Mouse (Mus musculus) limb, embryonic 15.5 days (tissue): ENCODE results near the gene Dhps. TPM values are rescaled to one million over a fixed set of nuclear protein-coding genes. Genes with fewer than 3 reads are reported as not detected.

ENCODE experiments used
- ATAC-seq: fragments of 200-750 bp; cut with Nextera tagmentation; 2 replicates; pipeline ENCODE4 v1.8.0; 2017; ENCODE audit warnings: low read depth, moderate TSS enrichment; ENCODE audit not compliant: insufficient number of reproducible peaks, low FRiP score, low TSS enrichment
- H3K27ac ChIP-seq: fragments of 300-500 bp; sonication (generic); 2 replicates; pipeline ENCODE4 v1.5.1; 2015; ENCODE audit warnings: moderate library complexity, mild to moderate bottlenecking, inconsistent platforms
- H3K27me3 ChIP-seq: fragments of 300-500 bp; sonication (generic); 2 replicates; pipeline ENCODE4 v1.6.1; 2015; ENCODE audit warnings: inconsistent platforms
- H3K36me3 ChIP-seq: fragments of 300-500 bp; sonication (generic); 2 replicates; pipeline ENCODE4 v1.6.1; 2015; ENCODE audit warnings: inconsistent platforms
- H3K4me1 ChIP-seq: fragments of 300-500 bp; sonication (generic); 2 replicates; pipeline ENCODE4 v1.6.1; 2015; ENCODE audit warnings: inconsistent platforms
- H3K4me2 ChIP-seq: fragments of 300-500 bp; sonication (generic); 2 replicates; pipeline ENCODE4 v1.6.1; 2015; ENCODE audit warnings: mild to moderate bottlenecking, inconsistent platforms
- H3K4me3 ChIP-seq: fragments of 300-500 bp; sonication (generic); 2 replicates; pipeline ENCODE4 v1.5.1; 2015; ENCODE audit warnings: mild to moderate bottlenecking, inconsistent platforms
- H3K9ac ChIP-seq: fragments of 300-500 bp; sonication (generic); 2 replicates; pipeline ENCODE4 v1.6.1; 2015; ENCODE audit warnings: inconsistent platforms
- H3K9me3 ChIP-seq: fragments of 300-500 bp; sonication (generic); 2 replicates; pipeline ENCODE4 v1.6.1; 2016; ENCODE audit warnings: inconsistent platforms
- WGBS: fragments of 180-500 bp; shearing (Covaris S2); methylation state at CpG from one replicate; pipeline ENCODE4 v1.1.7; 2015; 5-methylcytosine and 5-hydroxymethylcytosine counted together
- polyA plus RNA-seq: library from polyadenylated mRNA; unstranded; fragments of >200 nt; fragmentation: Nextera tagmentation; extraction: Ambion mirVana; gene quantifications from 2 replicates; pipeline ENCODE4 v1.2.1, GENCODE M21; 2015

Dhps gene
- 41.5 and 48.9 TPM in 2 replicates for polyA plus RNA-seq

DNA sequence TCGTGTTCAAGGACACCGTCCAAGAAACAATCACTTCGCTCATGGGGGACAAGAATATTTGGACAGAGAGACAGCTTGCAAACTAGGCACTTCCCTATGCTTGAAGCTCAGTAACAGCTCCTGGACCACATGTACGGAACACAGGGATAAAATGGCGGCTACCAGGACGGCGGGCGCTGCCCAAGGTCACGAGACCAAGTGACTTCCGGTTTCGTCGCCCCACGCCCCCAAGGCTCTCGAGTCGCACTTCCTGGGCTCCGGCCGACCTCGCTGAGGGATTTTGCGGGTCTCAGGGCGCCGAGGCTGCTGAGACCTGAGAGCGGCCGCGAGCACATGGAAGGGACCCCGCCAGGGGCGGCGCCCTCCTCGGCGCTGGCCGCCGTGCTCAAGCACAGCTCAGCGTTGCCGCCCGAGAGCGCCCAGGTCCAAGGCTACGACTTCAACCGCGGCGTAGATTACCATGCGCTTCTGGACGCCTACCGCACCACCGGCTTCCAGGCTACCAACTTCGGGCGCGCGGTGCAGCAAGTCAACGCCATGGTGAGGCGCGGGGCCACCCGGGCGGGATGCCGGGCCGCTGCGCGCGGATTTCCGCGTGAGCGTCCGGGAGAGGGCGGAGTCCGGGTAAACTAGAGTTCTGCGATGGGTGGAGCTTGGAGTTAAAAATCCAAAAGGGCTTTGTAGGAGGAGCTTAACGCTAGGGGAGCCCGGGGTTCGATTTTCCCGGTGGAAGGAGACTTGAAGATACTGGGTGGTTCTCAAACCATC lies at the start of gene Dhps:
Dhps (plus strand) TSS at position 244 of the 768 bp plus-strand sequence.
- Histone ChIP-seq H3K27me3 (no peaks in the 10 kb centered on the region), H3K4me2 (peak within 1 kb of the TSS; percentile 77), H3K9me3 (no peaks in the 10 kb centered on the region), H3K36me3 (peaks cover 43% of the 10 kb centered on the region), H3K4me1 (peaks cover 17% of the 10 kb centered on the region; the same call in 1 of the 2 replicates), H3K4me3 (peak within 1 kb of the TSS; percentile 90), H3K9ac (peak within 1 kb of the TSS; percentile 75), H3K27ac (peak within 1 kb of the TSS; percentile 94)
- WGBS = under 1% methylated on average over 68 of the region's 68 CpGs
- peak; percentile 87 for ATAC-seq

DNA sequence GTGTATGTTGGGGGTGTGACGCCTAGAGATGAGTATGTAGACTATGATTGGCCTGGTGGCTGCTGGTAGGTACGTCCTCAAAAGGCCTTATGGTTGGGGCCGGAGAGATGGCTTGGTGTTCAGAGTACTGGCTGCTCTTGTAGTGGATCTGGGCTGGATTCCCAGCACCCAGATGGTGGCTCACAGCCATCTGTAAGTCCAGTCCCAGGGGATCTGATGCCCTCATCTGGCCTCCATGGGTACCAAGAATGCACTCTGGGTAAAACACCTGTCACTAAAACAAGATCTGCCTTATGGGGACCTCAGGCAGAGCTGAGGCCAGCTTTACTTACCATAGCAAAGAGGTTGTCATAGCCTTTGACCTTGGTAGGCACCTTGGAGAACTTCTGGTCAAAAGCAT lies 47.7 kb upstream of the Dhps start:
- Histone ChIP-seq H3K4me2 (peak overlapping the region; percentile 88), H3K4me1 (peaks cover 32% of the 10 kb centered on the region), H3K27ac (no peak overlapping the region), H3K9ac (no peak overlapping the region), H3K27me3 (no peaks in the 10 kb centered on the region), H3K9me3 (no peaks in the 10 kb centered on the region), H3K36me3 (peaks cover 51% of the 10 kb centered on the region), H3K4me3 (peak overlapping the region; percentile 84)
- 89% methylated on average over 3 of the region's 3 CpGs for WGBS
- no peak for ATAC-seq

DNA sequence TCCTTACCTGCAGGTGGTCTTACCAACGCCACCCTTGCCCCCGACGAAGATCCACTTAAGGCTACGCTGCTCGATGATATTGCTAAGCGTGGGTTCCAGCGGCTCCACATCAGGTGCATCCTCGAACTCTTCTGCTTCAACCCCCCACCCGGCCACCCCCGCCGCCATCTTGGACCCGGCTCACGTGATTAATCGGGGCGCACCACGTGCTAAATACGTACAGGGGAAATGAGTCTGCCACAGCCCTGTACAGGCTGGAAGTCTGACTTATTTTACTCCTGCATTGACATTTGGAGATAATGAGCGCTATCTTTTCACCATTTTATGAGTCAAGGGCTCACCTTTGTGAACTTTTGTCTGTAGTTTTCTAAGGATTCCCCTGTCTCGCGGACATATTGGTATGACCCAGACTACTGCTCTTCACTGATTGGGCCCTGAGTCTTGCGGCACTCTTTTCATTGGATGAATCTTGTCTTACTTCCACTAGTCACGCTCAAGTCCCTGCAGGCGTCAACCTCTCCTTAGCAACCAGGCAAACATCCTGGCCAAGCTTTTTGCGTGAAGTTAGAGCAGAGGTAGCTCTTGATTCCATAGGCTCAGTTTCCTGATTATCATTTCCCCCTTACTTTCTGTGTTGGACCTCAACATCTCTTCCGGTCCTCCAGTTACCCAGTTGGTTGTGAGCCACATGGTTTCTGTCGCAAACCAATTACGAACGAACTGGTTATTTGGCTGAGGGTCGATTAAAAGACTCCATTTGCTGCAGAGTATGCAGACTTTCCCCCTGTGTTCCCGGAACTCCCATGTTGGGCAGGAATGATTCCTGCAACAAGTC lies 46.2 kb upstream of the Dhps start, which contains the start of gene Asna1:
Asna1 (minus strand) TSS at position 184 of the 835 bp plus-strand sequence.
- peak; percentile 87 for ATAC-seq
- peaks cover 51% of the 10 kb centered on the region for H3K36me3 ChIP-seq

DNA sequence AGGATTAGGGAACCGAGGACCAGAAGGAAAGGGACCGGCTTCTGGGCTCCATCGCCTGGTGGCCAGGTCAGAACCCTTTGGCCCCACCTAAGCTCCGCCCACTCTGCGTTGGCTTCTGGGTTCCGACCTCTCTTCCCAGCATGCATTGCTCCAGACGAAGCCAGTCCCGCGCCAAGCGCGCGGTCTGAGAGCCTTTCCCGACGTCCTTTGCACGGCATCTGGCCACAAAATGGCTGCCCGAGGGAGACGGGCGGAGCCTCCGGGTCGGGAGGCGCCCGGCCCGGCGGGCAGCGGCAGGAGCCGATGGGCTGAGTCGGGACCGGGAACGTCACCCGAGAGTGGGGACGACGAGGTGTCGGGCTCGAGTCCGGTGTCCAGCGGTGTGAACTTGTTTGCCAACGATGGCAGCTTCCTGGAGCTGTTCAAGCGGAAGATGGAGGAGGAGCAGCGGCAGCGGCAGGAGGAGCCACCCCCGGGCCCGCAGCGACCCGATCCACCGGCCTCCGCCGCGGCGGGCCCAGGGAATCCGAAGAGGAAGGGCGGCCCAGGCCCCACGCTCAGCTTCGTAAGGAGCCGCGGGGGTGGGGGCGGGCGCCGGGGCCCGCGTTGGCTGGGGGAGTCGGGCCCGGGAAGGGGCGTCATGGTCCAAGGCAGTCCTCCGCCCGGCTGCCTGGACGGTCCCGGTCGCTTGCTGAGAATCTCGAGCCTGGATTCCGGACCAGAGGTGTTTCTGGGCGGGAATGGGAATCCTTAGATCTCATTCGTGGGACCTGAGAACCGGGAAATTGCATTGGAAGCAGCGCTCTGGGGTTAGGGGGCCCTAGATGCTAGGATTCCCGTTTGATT lies 44.7 kb upstream of the Dhps start, which contains the start of gene Trir:
Trir (plus strand) TSS at position 154 of the 846 bp plus-strand sequence.
- under 1% methylated on average over 62 of the region's 75 CpGs for WGBS
- Histone ChIP-seq H3K4me2 (peak within 1 kb of the TSS; percentile 88), H3K4me3 (peak within 1 kb of the TSS; percentile 84), H3K27me3 (no peaks in the 10 kb centered on the region), H3K9me3 (no peaks in the 10 kb centered on the region), H3K36me3 (peaks cover 50% of the 10 kb centered on the region), H3K27ac (peak within 1 kb of the TSS; percentile 92), H3K9ac (peak within 1 kb of the TSS; percentile 97), H3K4me1 (peaks cover 38% of the 10 kb centered on the region)
- peak; percentile 79 for ATAC-seq

More for the DNA sequence above, 46.2 kb upstream of the Dhps start, which contains the start of gene Asna1:
- Histone ChIP-seq H3K4me1 (peaks cover 38% of the 10 kb centered on the region), H3K4me2 (peak within 1 kb of the TSS; percentile 88), H3K27ac (peak within 1 kb of the TSS; percentile 92), H3K9me3 (no peaks in the 10 kb centered on the region), H3K9ac (peak within 1 kb of the TSS; percentile 71), H3K27me3 (no peaks in the 10 kb centered on the region), H3K4me3 (peak within 1 kb of the TSS; percentile 84)
- 4% methylated on average over 30 of the region's 30 CpGs for WGBS

DNA sequence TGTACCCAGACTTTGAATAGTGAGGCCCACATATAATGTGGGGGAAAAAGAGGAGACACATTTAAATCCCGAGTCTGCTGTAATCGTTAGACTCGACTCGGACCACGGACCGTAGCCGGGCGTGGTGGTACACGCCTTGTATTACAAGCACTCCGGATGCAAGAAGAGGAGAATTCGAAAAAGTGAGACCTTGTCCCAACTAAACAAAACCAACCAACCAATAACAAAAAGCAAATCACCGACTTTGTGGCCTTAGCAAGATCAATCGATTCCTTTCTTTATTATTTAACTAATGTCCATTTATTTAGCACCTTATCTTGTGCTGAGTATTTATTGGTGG lies 44.1 kb upstream of the Dhps start:
- 1% methylated on average over 13 of the region's 13 CpGs for WGBS
- peaks cover 50% of the 10 kb centered on the region for H3K36me3 ChIP-seq
- H3K4me3 ChIP-seq = peak overlapping the region; percentile 84
- peak overlapping the region; percentile 97 for H3K9ac ChIP-seq
- peak overlapping the region; percentile 92 for H3K27ac ChIP-seq
- no peaks in the 10 kb centered on the region for H3K27me3 ChIP-seq
- peak overlapping the region; percentile 88 for H3K4me2 ChIP-seq
- peaks cover 38% of the 10 kb centered on the region for H3K4me1 ChIP-seq
- no peaks in the 10 kb centered on the region for H3K9me3 ChIP-seq
- ATAC-seq = no peak

DNA sequence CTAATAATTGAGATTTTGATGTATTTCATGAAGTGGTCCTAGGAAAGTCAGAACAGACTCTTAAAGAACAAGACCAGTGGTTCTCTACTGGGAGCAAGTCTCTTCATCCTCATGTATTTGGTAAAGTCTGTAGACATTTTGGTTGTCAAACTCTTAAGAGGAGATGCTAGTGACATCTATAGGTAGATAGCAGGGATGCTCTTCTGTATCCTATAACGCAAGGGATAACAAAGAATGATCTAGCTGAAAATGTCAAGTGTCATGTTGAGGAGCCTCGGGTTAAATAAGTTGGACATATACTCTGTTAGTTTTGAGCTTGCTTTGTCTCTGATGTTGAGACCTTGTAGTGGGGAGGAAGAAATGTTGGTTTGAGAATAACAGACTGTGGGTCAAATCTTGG lies 43.6 kb upstream of the Dhps start:
- Histone ChIP-seq H3K4me2 (peak overlapping the region; percentile 88), H3K4me1 (peaks cover 38% of the 10 kb centered on the region), H3K9me3 (no peaks in the 10 kb centered on the region), H3K4me3 (peak overlapping the region; percentile 84), H3K27ac (peak overlapping the region; percentile 92; the same call in 1 of the 2 replicates), H3K27me3 (no peaks in the 10 kb centered on the region), H3K36me3 (peaks cover 50% of the 10 kb centered on the region), H3K9ac (peak overlapping the region; percentile 97; the same call in 1 of the 2 replicates)
- 27% methylated on average over 2 of the region's 2 CpGs for WGBS
- ATAC-seq = no peak

DNA sequence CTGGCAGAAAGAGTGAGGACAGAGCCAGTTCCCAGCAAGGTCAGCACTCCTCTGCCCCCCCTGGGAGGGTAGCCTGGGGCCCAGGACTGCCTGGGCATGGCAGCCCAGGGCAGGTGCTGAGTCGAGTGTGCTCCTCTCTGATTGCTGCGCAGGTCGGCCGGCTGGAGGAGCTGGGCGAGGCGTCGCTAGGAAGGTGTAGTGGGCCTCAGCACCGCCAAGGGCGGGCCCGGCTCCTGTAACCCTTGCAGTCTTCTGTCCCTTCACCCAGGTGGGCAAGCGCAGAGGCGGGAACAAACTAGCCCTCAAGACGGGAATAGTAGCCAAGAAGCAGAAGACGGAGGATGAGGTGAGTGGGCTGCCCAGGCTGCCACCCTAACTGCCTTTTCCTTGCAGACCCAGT lies 42.3 kb upstream of the Dhps start:
- H3K9me3 ChIP-seq = no peaks in the 10 kb centered on the region
- no peaks in the 10 kb centered on the region for H3K27me3 ChIP-seq
- no peak overlapping the region for H3K4me3 ChIP-seq
- H3K36me3 ChIP-seq = peaks cover 47% of the 10 kb centered on the region
- no peak for ATAC-seq
- H3K27ac ChIP-seq = no peak overlapping the region
- peak overlapping the region; percentile 88; the same call in 1 of the 2 replicates for H3K4me2 ChIP-seq
- H3K9ac ChIP-seq = no peak overlapping the region
- WGBS = 86% methylated on average over 14 of the region's 14 CpGs
- H3K4me1 ChIP-seq = peaks cover 39% of the 10 kb centered on the region

DNA sequence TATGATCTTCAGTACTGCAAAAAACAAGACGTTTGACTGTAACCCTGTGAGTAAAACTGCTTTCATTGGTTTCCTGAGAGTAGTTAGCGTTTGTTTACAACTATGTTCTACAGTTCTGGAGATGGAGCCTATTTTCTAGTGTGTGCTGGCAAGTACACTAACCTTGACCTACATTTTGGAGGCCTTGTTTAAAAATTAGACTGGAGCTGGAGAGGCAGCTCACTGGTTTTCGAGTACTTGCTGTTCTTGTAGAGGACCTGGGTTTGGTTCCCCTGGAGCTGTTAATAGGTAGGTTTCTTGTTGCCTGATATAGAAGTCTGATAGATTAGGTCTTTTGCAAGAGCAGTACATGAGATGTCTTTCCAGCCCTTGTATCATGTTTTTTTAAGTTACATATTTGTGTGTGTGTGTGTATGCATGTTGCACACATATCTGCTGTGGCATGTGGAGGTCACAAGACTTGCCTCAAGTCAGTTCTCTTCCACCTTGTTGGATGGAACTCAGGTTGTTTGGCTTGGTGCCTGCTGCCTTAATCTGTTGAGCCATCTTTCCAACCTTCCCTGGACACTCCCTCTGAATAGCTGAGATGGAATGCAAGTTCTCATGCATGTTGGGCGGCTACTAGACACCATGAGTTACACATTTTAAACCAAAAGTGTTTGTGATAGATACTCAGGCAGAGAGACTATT lies 38.8 kb upstream of the Dhps start:
- Histone ChIP-seq H3K9ac (no peak overlapping the region), H3K27me3 (no peaks in the 10 kb centered on the region), H3K9me3 (no peaks in the 10 kb centered on the region), H3K4me2 (no peak overlapping the region), H3K36me3 (peaks cover 47% of the 10 kb centered on the region), H3K4me1 (peaks cover 35% of the 10 kb centered on the region), H3K4me3 (no peak overlapping the region), H3K27ac (no peak overlapping the region)
- ATAC-seq = no peak
- 80% methylated on average over 4 of the region's 4 CpGs for WGBS

DNA sequence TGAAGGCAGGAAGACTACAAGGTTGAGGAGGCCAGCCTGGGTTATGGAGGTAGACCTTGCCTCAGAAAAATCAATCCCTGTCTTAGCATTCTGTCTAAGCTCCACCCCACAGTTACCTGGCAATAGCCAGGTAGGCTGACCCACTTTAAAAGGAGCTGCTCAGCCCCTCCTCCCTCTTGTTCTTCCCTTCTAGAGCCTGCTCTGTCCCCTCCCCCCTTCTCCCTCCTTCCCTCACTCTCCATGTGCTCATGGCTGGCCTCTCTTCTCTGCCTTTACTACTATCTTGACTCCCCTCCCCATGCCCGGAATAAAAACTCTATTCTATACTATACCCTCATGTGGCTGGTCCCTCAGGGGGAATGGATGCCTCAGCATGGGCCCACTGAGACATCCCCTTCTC lies 37.7 kb upstream of the Dhps start:
- no peak for ATAC-seq
- Histone ChIP-seq H3K27ac (no peak overlapping the region; the same call in 1 of the 2 replicates), H3K4me3 (no peak overlapping the region), H3K9ac (no peak overlapping the region), H3K4me2 (no peak overlapping the region), H3K9me3 (no peaks in the 10 kb centered on the region), H3K36me3 (peaks cover 46% of the 10 kb centered on the region), H3K4me1 (peaks cover 32% of the 10 kb centered on the region), H3K27me3 (no peaks in the 10 kb centered on the region)
- 66% methylated on average over 1 of the region's 1 CpGs for WGBS

DNA sequence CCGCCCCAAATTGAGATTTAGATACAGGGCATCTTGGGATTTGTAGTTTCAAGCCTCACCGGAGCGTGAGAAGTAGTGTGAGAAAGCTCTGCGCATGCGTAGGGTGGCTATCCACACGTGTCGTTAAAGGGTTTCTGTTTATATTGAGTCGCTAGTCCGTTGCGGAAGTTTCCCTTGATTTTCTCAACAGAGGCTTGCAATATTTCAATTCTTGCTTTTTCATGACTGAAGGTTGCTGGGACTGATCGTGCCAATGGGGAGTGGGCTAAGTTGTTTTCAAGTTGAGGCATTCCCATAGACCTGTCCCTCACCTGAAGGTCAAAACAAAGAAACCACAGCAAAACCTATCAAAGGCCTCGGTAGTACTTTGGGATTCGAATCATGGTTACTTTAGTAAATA lies 36.8 kb upstream of the Dhps start:
- Histone ChIP-seq H3K4me1 (peaks cover 30% of the 10 kb centered on the region), H3K4me3 (peak overlapping the region; percentile 77), H3K27ac (peak overlapping the region; percentile 100; the same call in 1 of the 2 replicates), H3K9ac (no peak overlapping the region), H3K9me3 (no peaks in the 10 kb centered on the region), H3K36me3 (peaks cover 38% of the 10 kb centered on the region), H3K27me3 (no peaks in the 10 kb centered on the region), H3K4me2 (peak overlapping the region; percentile 76)
- 3% methylated on average over 13 of the region's 13 CpGs for WGBS
- ATAC-seq = no peak
